Comparison of ENCODE assay signal across 9 mouse cellular contexts in genomic region chr4:141272878-141273277, GRCm38 (mm10). TPM values are rescaled to one million over a fixed set of nuclear protein-coding genes. Genes with fewer than 3 reads are reported as not detected.
DNase-seq lines count a peak whose midpoint lies in the region; ATAC-seq and TF ChIP-seq lines count a peak whose summit lies in the region.
"Had no signal": no experiment of that assay in that cellular context is flagged by ENCODE, and none has a peak within 500 bp of the region (broad histone marks: within the 10 kb centered on the region; RNA-seq: fewer than 3 reads in every experiment).

No protein-coding gene starts in this region.

- ATAC-seq in heart, postnatal 0 days (ENCODE audit: insufficient read depth, low read depth): peak; percentile 10
- no peak for ATAC-seq in neural tube, embryonic 15.5 days (ENCODE audit: low FRiP score)

- TF ChIP-seq RAD21 in MEL (IDR thresholded peaks at IDR 0.05; ENCODE audit: low read depth, low read length): no peak

- H3K4me3 ChIP-seq in heart, adult 2 months: peak overlapping the region; percentile 29; the same call in 1 of the 2 replicates
- H3K4me3 ChIP-seq in MEL (ENCODE audit: control insufficient read depth in 1 of 2, insufficient read depth in 1 of 2, low read depth in 2 of 2, low read length in 2 of 2): no peak overlapping the region
- peak overlapping the region; percentile 11; the same call in 1 of the 2 replicates for H3K4me3 ChIP-seq in heart, postnatal 0 days (ENCODE audit: low read depth, low read length)
- peak overlapping the region; percentile 26 for H3K4me3 ChIP-seq in lung, adult 2 months (replicated peaks; ENCODE audit: extremely low read depth, low read depth, low read length)
- H3K4me3 ChIP-seq in neural tube, embryonic 15.5 days (replicated peaks): no peak overlapping the region; the same call in 1 of the 2 replicates

- H3K36me3 ChIP-seq in heart, adult 2 months (ENCODE audit: control insufficient read depth, insufficient read depth, low read length): no peaks in the 10 kb centered on the region
- no peaks in the 10 kb centered on the region for H3K36me3 ChIP-seq in MEL (ENCODE audit: control insufficient read depth in 1 of 2, insufficient read depth in 2 of 2, low read length in 2 of 2)
- H3K36me3 ChIP-seq in heart, postnatal 0 days (replicated peaks; ENCODE audit: control insufficient read depth, insufficient read depth, low read length): no peaks in the 10 kb centered on the region
- no peaks in the 10 kb centered on the region for H3K36me3 ChIP-seq in neural tube, embryonic 15.5 days

- no peaks in the 10 kb centered on the region for H3K9me3 ChIP-seq in MEL (replicated peaks; ENCODE audit: insufficient read depth, low read length)
- no peaks in the 10 kb centered on the region for H3K9me3 ChIP-seq in heart, postnatal 0 days (replicated peaks; ENCODE audit: control insufficient read depth, low read length)
- no peaks in the 10 kb centered on the region for H3K9me3 ChIP-seq in neural tube, embryonic 15.5 days (replicated peaks)

- no peak for DNase-seq in heart, adult 2 months
- no peak for DNase-seq in heart, adult 8-10 months (ENCODE audit: low spot score)
- DNase-seq in MEL (ENCODE audit: low read depth, low spot score): peak; percentile 64
- DNase-seq in heart, postnatal 0 days (ENCODE audit: low spot score): no peak
- no peak for DNase-seq in lung, adult 2 months
- DNase-seq in layer of hippocampus, adult 9-11 months: no peak
- DNase-seq in MN1 (ENCODE audit: low spot score): no peak

- peak; percentile 62 for TF ChIP-seq POLR2A in heart, adult 2 months (IDR thresholded peaks at IDR 0.05; ENCODE audit: insufficient read depth, low read depth, low read length)
- no peak for TF ChIP-seq POLR2A in MEL (IDR thresholded peaks at IDR 0.05; ENCODE audit: control insufficient read depth in 1 of 2, insufficient read depth in 1 of 2, low read depth in 1 of 2, low read length in 2 of 2, poor library complexity in 1 of 2)
- peak; percentile 40; the same call in 1 of the 2 replicates for TF ChIP-seq POLR2A in lung, adult 2 months (IDR thresholded peaks at IDR 0.05; ENCODE audit: borderline replicate concordance, extremely low read depth, low read depth, low read length)

- peak overlapping the region; percentile 53 for H3K27ac ChIP-seq in heart, adult 2 months
- H3K27ac ChIP-seq in MEL (ENCODE audit: control insufficient read depth, low read depth, low read length): no peak overlapping the region
- peak overlapping the region; percentile 7; the same call in 1 of the 2 replicates for H3K27ac ChIP-seq in heart, postnatal 0 days (ENCODE audit: low read depth)
- no peak overlapping the region for H3K27ac ChIP-seq in neural tube, embryonic 15.5 days (replicated peaks)

- WGBS in heart, adult 2 months: 11% methylated on average over 14 of the region's 14 CpGs
- 18% methylated on average over 14 of the region's 14 CpGs for WGBS in heart, postnatal 0 days
- WGBS in lung, adult 2 months: 10% methylated on average over 14 of the region's 14 CpGs
- WGBS in neural tube, embryonic 15.5 days: 22% methylated on average over 14 of the region's 14 CpGs

- H3K9ac ChIP-seq in heart, adult 2 months (ENCODE audit: low read depth, low read length): peak overlapping the region; percentile 59
- H3K9ac ChIP-seq in MEL (ENCODE audit: control insufficient read depth, low read depth, low read length, poor library complexity, severe bottlenecking): no peak overlapping the region
- no peak overlapping the region for H3K9ac ChIP-seq in heart, postnatal 0 days (replicated peaks; ENCODE audit: low read depth, low read length)
- no peak overlapping the region for H3K9ac ChIP-seq in neural tube, embryonic 15.5 days (replicated peaks)

- H3K4me1 ChIP-seq in heart, adult 2 months (ENCODE audit: control insufficient read depth, insufficient read depth, low read length): peaks cover 11% of the 10 kb centered on the region
- H3K4me1 ChIP-seq in MEL (ENCODE audit: control insufficient read depth in 1 of 2, insufficient read depth in 2 of 2, low read length in 2 of 2): peaks cover 0 to 10% of the 10 kb centered on the region in 2 experiments; a peak in 1 of 4 replicates
- peaks cover 5% of the 10 kb centered on the region for H3K4me1 ChIP-seq in heart, postnatal 0 days (ENCODE audit: control insufficient read depth, insufficient read depth)
- H3K4me1 ChIP-seq in lung, adult 2 months (ENCODE audit: control insufficient read depth, insufficient read depth, low read length): peaks cover 24% of the 10 kb centered on the region
- peaks cover 19% of the 10 kb centered on the region for H3K4me1 ChIP-seq in neural tube, embryonic 15.5 days

- TF ChIP-seq CTCF in heart, adult 2 months (IDR thresholded peaks at IDR 0.05): no peak
- TF ChIP-seq CTCF in MEL (IDR thresholded peaks at IDR 0.05 in 2 of 3, conservative IDR thresholded peaks at IDR 0.05 in 1 of 3; ENCODE audit: control insufficient read depth in 1 of 3, insufficient read depth in 1 of 3, low read depth in 2 of 3, low read length in 3 of 3, poor library complexity in 1 of 3, severe bottlenecking in 1 of 3): no peak
- no peak for TF ChIP-seq CTCF in heart, postnatal 0 days (IDR thresholded peaks at IDR 0.05; ENCODE audit: low read depth)
- TF ChIP-seq CTCF in lung, adult 2 months (IDR thresholded peaks at IDR 0.05; ENCODE audit: insufficient read depth, low read length): no peak

- no peaks in the 10 kb centered on the region for H3K79me2 ChIP-seq in heart, adult 2 months (replicated peaks; ENCODE audit: control insufficient read depth, insufficient read depth, low read length)
- H3K79me2 ChIP-seq in MEL (ENCODE audit: control insufficient read depth, insufficient read depth, low read length, poor library complexity): no peaks in the 10 kb centered on the region

- intact Hi-C loops in heart, adult 2 months (cut with DNase I): loop anchor here (1.0 to 2.0 kb wide), 2 partner anchors 68 to 90 kb away; no protein-coding TSS in a partner anchor

- no peaks in the 10 kb centered on the region for H3K27me3 ChIP-seq in heart, adult 2 months (ENCODE audit: control insufficient read depth, insufficient read depth, low read length)
- 0 out of 4 replicates have a peak, but pooled peaks cover 0 to 2% of the 10 kb centered on the region in 2 experiments for H3K27me3 ChIP-seq in MEL (ENCODE audit: control insufficient read depth in 1 of 2, insufficient read depth in 2 of 2, low read length in 2 of 2)
- no peaks in the 10 kb centered on the region for H3K27me3 ChIP-seq in heart, postnatal 0 days (ENCODE audit: control insufficient read depth, insufficient read depth, low read length)
- H3K27me3 ChIP-seq in neural tube, embryonic 15.5 days (replicated peaks): peaks cover 7% of the 10 kb centered on the region
- H3K27me3 ChIP-seq: Patski had no signal

- no peak for TF ChIP-seq EP300 in heart, adult 2 months (IDR thresholded peaks at IDR 0.05; ENCODE audit: insufficient read depth, low read depth, low read length)
- no peak for TF ChIP-seq EP300 in MEL (IDR thresholded peaks at IDR 0.05; ENCODE audit: low read depth in 1 of 2, low read length in 2 of 2)
- no peak for TF ChIP-seq EP300 in heart, postnatal 0 days (IDR thresholded peaks at IDR 0.05; ENCODE audit: low read depth)

- peak overlapping the region; percentile 45 for H3K4me2 ChIP-seq in heart, postnatal 0 days (ENCODE audit: low read depth, low read length)
- peak overlapping the region; percentile 40 for H3K4me2 ChIP-seq in neural tube, embryonic 15.5 days

TF ChIP-seq in MEL, 35 proteins besides CTCF, POLR2A, EP300 and RAD21:
- peak; percentile 70 for TF ChIP-seq RCOR1 (IDR thresholded peaks at IDR 0.05; ENCODE audit: low read depth, low read length)
- no peak for TF ChIP-seq POLR2AphosphoS2 (IDR thresholded peaks at IDR 0.05; ENCODE audit: low read length)
TF ChIP-seq in MEL: peak in this region for 1.

RNA-seq across cellular contexts. Expression of gene Epha2, which starts 28.2 kb away (rescaled TPM):
- total RNA-seq in heart, adult 2 months (2021): 1 to 10 TPM; 5.5 to 7.7 TPM
- polyA plus RNA-seq in heart, adult 2 months (2012; rRNA removed): 7.0 and 8.7 TPM in 2 replicates
- total RNA-seq in heart, adult 8-10 months (2022): 1 to 10 TPM; 4.6 to 7.1 (median 5.2) TPM
- total RNA-seq in MEL (2012; rRNA removed): 2.3 and 2.5 TPM in 2 replicates
- polyA plus RNA-seq in MEL (2012; ENCODE audit: insufficient read depth in 1 of 2, insufficient read length in 2 of 2, low read depth in 1 of 2, low replicate concordance in 2 of 2, missing spikeins in 1 of 2): 1 to 10 TPM in 1 of 2 experiments, not detected in 1; 5.9 TPM
- total RNA-seq in heart, postnatal 0 days (2014; rRNA removed; ENCODE audit: low replicate concordance): 10.1 and 11.7 TPM in 2 replicates
- 1.4 TPM in 2 replicates for polyA plus RNA-seq in heart, postnatal 0 days (2015; fragmentation: Nextera tagmentation; extraction: Ambion mirVana)
- 54.0 and 68.8 TPM in 2 replicates for polyA plus RNA-seq in lung, adult 2 months (2012; rRNA removed)
- polyA plus RNA-seq in neural tube, embryonic 15.5 days (2015; fragmentation: Nextera tagmentation; extraction: Ambion mirVana): 0.87 and 1.9 TPM in 2 replicates

RNA-seq across cellular contexts. Expression of gene Arhgef19, which starts 33.6 kb away (rescaled TPM):
- total RNA-seq in heart, adult 2 months (2021): 10 to 100 TPM; 37.7 to 40.1 TPM
- 22.4 and 39.6 TPM in 2 replicates for polyA plus RNA-seq in heart, adult 2 months (2012; rRNA removed)
- total RNA-seq in heart, adult 8-10 months (2022): 10 to 100 TPM; 26.2 to 32.2 (median 30.3) TPM
- 0.03 TPM in 1 of 2 replicates, not detected in the other for total RNA-seq in MEL (2012; rRNA removed)
- under 1 TPM in 1 of 2 experiments, not detected in 1; 0.78 TPM for polyA plus RNA-seq in MEL (2012; ENCODE audit: insufficient read depth in 1 of 2, insufficient read length in 2 of 2, low read depth in 1 of 2, low replicate concordance in 2 of 2, missing spikeins in 1 of 2)
- total RNA-seq in heart, postnatal 0 days (2014; rRNA removed; ENCODE audit: low replicate concordance): 0.66 and 2.5 TPM in 2 replicates
- 1.5 and 1.6 TPM in 2 replicates for polyA plus RNA-seq in heart, postnatal 0 days (2015; fragmentation: Nextera tagmentation; extraction: Ambion mirVana)
- 11.5 and 15.3 TPM in 2 replicates for polyA plus RNA-seq in lung, adult 2 months (2012; rRNA removed)
- 1.3 and 3.8 TPM in 2 replicates for polyA plus RNA-seq in neural tube, embryonic 15.5 days (2015; fragmentation: Nextera tagmentation; extraction: Ambion mirVana)

RNA-seq across cellular contexts. Expression of gene Rsg1, which starts 59.1 kb away (rescaled TPM):
- total RNA-seq in heart, adult 2 months (2021): under 1 TPM; 0.42 to 0.52 TPM
- 0.88 and 1.1 TPM in 2 replicates for polyA plus RNA-seq in heart, adult 2 months (2012; rRNA removed)
- 1 to 10 TPM in 1 of 4 experiments, under 1 TPM in 3; 0.44 to 1.2 (median 0.66) TPM for total RNA-seq in heart, adult 8-10 months (2022)
- 3.7 and 5.8 TPM in 2 replicates for total RNA-seq in MEL (2012; rRNA removed)
- polyA plus RNA-seq in MEL (2012; ENCODE audit: insufficient read depth in 1 of 2, insufficient read length in 2 of 2, low read depth in 1 of 2, low replicate concordance in 2 of 2, missing spikeins in 1 of 2): 1 to 10 TPM in 1 of 2 experiments, not detected in 1; 4.8 TPM
- 13.2 TPM in 1 of 2 replicates, not detected in the other for total RNA-seq in heart, postnatal 0 days (2014; rRNA removed; ENCODE audit: low replicate concordance)
- 1.3 and 1.6 TPM in 2 replicates for polyA plus RNA-seq in heart, postnatal 0 days (2015; fragmentation: Nextera tagmentation; extraction: Ambion mirVana)
- 1.9 and 3.7 TPM in 2 replicates for polyA plus RNA-seq in lung, adult 2 months (2012; rRNA removed)
- 8.9 and 9.0 TPM in 2 replicates for polyA plus RNA-seq in neural tube, embryonic 15.5 days (2015; fragmentation: Nextera tagmentation; extraction: Ambion mirVana)

Comparison
In these comparisons a context has a peak if more than half of its experiments do, and no peak if none do; other contexts are left out.
1. H3K27ac ChIP-seq: peak in heart, adult 2 months (single experiment) and heart, postnatal 0 days (single experiment); none in MEL (single experiment) and neural tube, embryonic 15.5 days (single experiment).
2. H3K4me3 ChIP-seq: peak in heart, adult 2 months (single experiment), heart, postnatal 0 days (single experiment) and lung, adult 2 months (single experiment); none in MEL (0 of 2) and neural tube, embryonic 15.5 days (single experiment).
3. POLR2A ChIP-seq: peak in heart, adult 2 months (single experiment) and lung, adult 2 months (single experiment); none in MEL (0 of 2).